Mouse (Mus musculus) embryo, embryonic 11.5 days (tissue): ENCODE results near the gene Ppm1b.

Source experiments
- DNase-seq: peaks from one replicate; pipeline ENCODE4 v3.0.0-alpha.2; 2012; ENCODE audit warnings: low read depth, low spot score

The Ppm1b gene

DNA sequence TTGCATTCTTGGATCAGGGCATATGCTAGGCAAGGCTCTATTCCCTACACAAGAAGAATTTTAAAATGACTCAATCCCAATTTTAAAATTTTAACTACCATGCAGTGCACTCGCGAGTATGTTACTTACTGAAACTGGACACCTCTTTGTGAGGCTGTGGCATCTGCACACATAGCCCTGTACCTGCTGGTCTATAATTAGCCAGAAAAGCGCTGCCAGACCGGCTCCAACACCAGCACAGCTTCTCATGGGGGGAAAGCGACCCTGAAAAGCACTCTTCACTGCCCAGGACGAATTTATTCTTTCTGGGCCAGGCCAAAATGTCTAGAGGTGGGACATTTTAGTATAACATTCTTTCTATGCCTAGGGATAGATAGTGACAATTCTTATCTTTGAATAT is 114.1 kb downstream of the Ppm1b start:
- DNase-seq = no peak

- no peak for DNase-seq
Observed at GRCm38 (mm10) chr17:85071088-85071775, 114.7 kb downstream of the Ppm1b start.

- no peak for DNase-seq
Observed at GRCm38 (mm10) chr17:85072383-85072782, 115.8 kb downstream of the Ppm1b start.

GRCm38 (mm10) chr17:85073214-85073613 is 116.7 kb downstream of the Ppm1b start:
- DNase-seq = no peak
